Mouse (Mus musculus): ENCODE measurements around the gene Mogs.

DNA sequence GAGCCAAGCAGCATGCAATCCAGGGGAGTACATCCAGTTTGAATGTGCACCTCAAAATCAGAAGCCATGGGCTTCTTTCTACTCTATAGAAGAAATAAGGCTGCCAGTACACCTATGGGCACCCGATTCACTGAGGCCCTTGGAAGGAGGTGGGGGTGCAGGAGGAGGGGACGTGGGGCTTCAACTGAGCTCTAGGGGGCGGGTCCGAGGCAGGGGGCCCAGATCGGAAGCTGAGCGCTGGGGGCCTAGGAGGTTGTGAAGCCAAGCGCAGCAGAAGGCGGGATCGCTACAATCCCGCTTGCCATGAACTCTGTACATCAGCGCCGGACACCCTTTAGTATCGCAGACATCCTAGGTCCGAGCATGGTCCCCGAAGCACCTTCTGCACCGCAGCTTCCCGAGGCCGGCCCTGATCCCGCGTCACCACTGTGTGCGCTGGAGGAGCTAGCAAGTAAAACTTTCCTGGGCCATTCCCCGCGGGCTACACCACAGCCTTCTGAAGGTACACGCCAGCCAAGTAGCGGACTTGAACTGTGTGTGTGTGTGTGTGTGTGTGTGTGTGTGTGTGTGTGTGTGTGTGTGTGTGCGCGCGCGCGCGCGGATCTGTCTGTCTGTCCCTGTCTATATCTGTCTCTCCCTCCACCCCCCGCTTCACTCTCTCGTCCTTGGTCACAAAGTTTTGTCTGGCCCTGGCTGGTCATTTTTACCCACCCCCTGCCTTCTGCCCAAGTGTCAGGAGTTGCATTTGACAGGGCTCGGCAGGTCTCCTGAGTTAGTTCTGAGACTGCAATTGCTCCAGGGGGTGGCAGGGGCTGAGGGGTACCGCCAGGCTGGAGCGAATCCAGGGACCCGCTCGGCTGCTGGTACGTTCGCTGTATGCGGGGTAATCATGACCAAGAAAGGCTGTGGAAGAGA is 28.9 kb upstream of the Mogs start, which contains the start of gene Lbx2:
- no peak for TF ChIP-seq POLR2A (IDR thresholded peaks at IDR 0.05; ENCODE audit: low read depth, low read length)
- no peak for TF ChIP-seq CTCF (IDR thresholded peaks at IDR 0.05; ENCODE audit: borderline replicate concordance, insufficient read depth, low read length)
